Mouse (Mus musculus) heart, postnatal 0 days (tissue): ENCODE results near the gene Smg1. TPM values are rescaled to one million over a fixed set of nuclear protein-coding genes. Genes with fewer than 3 reads are reported as not detected.

Experiments used
- ATAC-seq: fragments of 200-750 bp; cut with Nextera tagmentation; 2 replicates; pipeline ENCODE4 v1.8.0; 2017; ENCODE audit warnings: low read depth, moderate number of reproducible peaks, moderate library complexity; ENCODE audit not compliant: insufficient read depth
- DNase-seq: peaks from one replicate; pipeline ENCODE4 v3.0.0-alpha.2; 2016; ENCODE audit warnings: low spot score
- H3K27ac ChIP-seq: fragments of 300-500 bp; sonication (generic); 2 replicates; pipeline ENCODE4 v1.5.1; 2014; ENCODE audit warnings: low read depth, mild to moderate bottlenecking
- H3K27me3 ChIP-seq: fragments of 300-500 bp; sonication (generic); 2 replicates; pipeline ENCODE4 v1.6.1; 2014; ENCODE audit warnings: low read length, mixed read lengths; ENCODE audit not compliant: control insufficient read depth, insufficient read depth
- H3K36me3 ChIP-seq: fragments of 300-500 bp; sonication (generic); replicated peaks from 2 replicates; pipeline ENCODE4 v1.6.1; 2014; ENCODE audit warnings: low read length, mixed read lengths; ENCODE audit not compliant: control insufficient read depth, insufficient read depth
- H3K4me1 ChIP-seq: fragments of 300-500 bp; sonication (generic); 2 replicates; pipeline ENCODE4 v1.6.1; 2014; ENCODE audit warnings: antibody characterized with exemption; ENCODE audit not compliant: control insufficient read depth, insufficient read depth
- H3K4me2 ChIP-seq: fragments of 300-500 bp; sonication (generic); 2 replicates; pipeline ENCODE4 v1.6.1; 2014; ENCODE audit warnings: low read depth, mild to moderate bottlenecking, low read length, moderate library complexity
- H3K4me3 ChIP-seq: fragments of 300-500 bp; sonication (generic); 2 replicates; pipeline ENCODE4 v1.5.1; 2014; ENCODE audit warnings: low read depth, low read length
- H3K9ac ChIP-seq: fragments of 300-500 bp; sonication (generic); replicated peaks from 2 replicates; pipeline ENCODE4 v1.6.1; 2014; ENCODE audit warnings: low read depth, low read length, mixed read lengths
- H3K9me3 ChIP-seq: fragments of 300-500 bp; sonication (generic); replicated peaks from 2 replicates; pipeline ENCODE4 v1.6.1; 2016; ENCODE audit warnings: low read length; ENCODE audit not compliant: control insufficient read depth
- CTCF ChIP-seq: IDR thresholded peaks from 2 replicates; pipeline ENCODE4 v1.5.1; 2016; ENCODE audit warnings: antibody characterized with exemption, control low read depth, low read depth
- EP300 ChIP-seq: IDR thresholded peaks from 2 replicates; pipeline ENCODE4 v1.6.1; 2016; ENCODE audit warnings: antibody characterized with exemption, low read depth
- WGBS: fragments of 180-500 bp; shearing (Covaris S2); extraction: QIAGEN DNeasy Blood & Tissue Kit; methylation state at CpG from one replicate; pipeline ENCODE4 v1.1.7; 2014; 5-methylcytosine and 5-hydroxymethylcytosine counted together
- polyA plus RNA-seq: library from polyadenylated mRNA; unstranded; fragments of >200 nt; fragmentation: Nextera tagmentation; extraction: Ambion mirVana; gene quantifications from 2 replicates; pipeline ENCODE4 v1.2.1, GENCODE M21; 2015
- total RNA-seq: library from RNA; depleted of rRNA; stranded (reverse); fragments of >200 nt; gene quantifications from 2 replicates; pipeline ENCODE4 v1.2.3, GENCODE M21; 2014; ENCODE audit warnings: low replicate concordance

The Smg1 gene
- total and polyA plus RNA-seq, 2 experiments from 2014 or later: 8.7 to 35.2 TPM

- Histone ChIP-seq H3K9me3 (no peaks in the 10 kb centered on the region), H3K4me2 (no peak overlapping the region), H3K36me3 (no peaks in the 10 kb centered on the region), H3K27ac (no peak overlapping the region), H3K4me3 (no peak overlapping the region), H3K4me1 (peaks cover 20% of the 10 kb centered on the region), H3K27me3 (no peaks in the 10 kb centered on the region), H3K9ac (no peak overlapping the region)
- TF ChIP-seq EP300 (no peak), CTCF (no peak)
- ATAC-seq (no peak), DNase-seq (no peak)
- 58% methylated on average over 8 of the region's 8 CpGs for WGBS
Observed at GRCm38 (mm10) chr7:118248069-118248468, 4.6 kb upstream of the Smg1 start.

DNA sequence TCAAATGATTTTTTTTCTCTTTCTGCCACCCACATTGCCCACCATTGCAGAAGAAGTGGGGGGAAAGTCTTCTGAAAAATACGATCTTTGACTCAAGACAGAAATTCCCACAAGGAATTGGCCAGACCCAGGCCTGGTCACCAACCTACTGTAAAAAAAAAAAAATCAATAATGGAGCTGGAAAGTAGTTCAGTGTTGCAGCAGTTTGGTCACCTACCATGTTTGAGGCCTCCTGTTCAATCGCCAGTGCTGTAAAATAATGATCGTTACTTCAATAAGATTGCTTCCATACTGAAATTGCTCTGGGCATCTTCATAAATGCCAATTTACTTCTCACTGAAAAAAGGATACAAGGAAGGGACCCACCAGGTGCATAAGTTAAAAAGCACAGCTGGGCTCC lies 1.8 kb upstream of the Smg1 start:
- H3K36me3 ChIP-seq: no peaks in the 10 kb centered on the region
- ATAC-seq: no peak
- H3K9me3 ChIP-seq: no peaks in the 10 kb centered on the region
- peaks cover 16% of the 10 kb centered on the region for H3K4me1 ChIP-seq
- no peak overlapping the region for H3K27ac ChIP-seq
- no peak overlapping the region for H3K4me2 ChIP-seq
- TF ChIP-seq CTCF: no peak
- no peak for TF ChIP-seq EP300
- H3K4me3 ChIP-seq: no peak overlapping the region
- WGBS: 96% methylated on average over 3 of the region's 3 CpGs
- DNase-seq: no peak
- no peaks in the 10 kb centered on the region for H3K27me3 ChIP-seq
- H3K9ac ChIP-seq: no peak overlapping the region

DNA sequence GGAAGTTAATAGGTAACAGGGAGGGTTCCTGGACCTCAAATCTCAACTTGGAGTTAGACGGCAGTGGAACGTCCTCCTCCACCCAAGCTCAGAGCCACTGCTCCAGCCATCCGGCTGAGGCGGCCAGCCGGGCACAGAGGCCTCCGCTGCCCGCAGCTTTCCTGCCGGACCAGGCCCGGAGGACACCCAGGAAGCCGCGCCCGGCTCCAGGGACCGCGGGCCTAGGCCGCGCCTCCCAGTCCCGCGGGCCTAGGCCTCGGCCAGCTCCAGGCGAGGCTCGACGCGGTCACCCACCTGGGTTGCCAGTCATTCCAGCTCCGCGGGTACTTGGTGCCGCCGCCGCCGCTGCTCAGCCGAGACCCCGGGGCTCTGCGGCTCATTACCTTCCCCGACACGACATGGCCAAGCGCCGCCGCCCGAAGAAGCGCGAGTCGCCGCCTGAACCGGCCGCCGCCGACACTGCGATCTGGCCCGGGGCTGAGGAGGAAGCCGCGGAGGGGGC lies 508 bp downstream of the Smg1 start:
- Histone ChIP-seq H3K27me3 (no peaks in the 10 kb centered on the region), H3K4me3 (peak overlapping the region; percentile 97), H3K27ac (peak overlapping the region; percentile 99), H3K4me2 (peak overlapping the region; percentile 85), H3K9me3 (no peaks in the 10 kb centered on the region), H3K9ac (peak overlapping the region; percentile 92), H3K4me1 (peaks cover 12% of the 10 kb centered on the region), H3K36me3 (no peaks in the 10 kb centered on the region)
- DNase-seq (peak; percentile 31), ATAC-seq (peak; percentile 31)
- 0% methylated on average over 34 of the region's 50 CpGs for WGBS
- TF ChIP-seq CTCF (no peak), EP300 (no peak)

DNA sequence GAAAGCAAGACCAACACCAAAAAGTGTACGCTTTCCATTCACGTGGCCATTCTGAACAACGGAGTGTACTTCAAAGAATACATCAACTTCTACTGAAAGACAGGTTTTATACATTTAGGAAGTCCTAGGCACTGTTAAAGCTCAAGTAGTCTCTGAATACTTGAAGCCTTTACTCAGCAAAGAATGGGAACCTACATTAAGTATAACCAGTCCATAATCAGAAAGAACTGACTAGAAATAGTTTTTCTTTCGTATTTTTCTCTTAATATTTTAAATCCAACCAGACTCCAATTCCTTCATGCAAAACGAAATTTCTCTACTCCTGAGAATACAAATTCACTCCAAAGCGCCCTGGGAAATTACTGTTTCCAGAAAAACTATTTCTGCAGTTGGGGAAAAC lies 1.2 kb downstream of the Smg1 start:
- TF ChIP-seq CTCF (no peak), EP300 (no peak)
- Histone ChIP-seq H3K27me3 (no peaks in the 10 kb centered on the region), H3K9me3 (no peaks in the 10 kb centered on the region), H3K4me2 (peak overlapping the region; percentile 85), H3K36me3 (no peaks in the 10 kb centered on the region), H3K4me1 (peaks cover 12% of the 10 kb centered on the region), H3K27ac (peak overlapping the region; percentile 99), H3K9ac (peak overlapping the region; percentile 92), H3K4me3 (peak overlapping the region; percentile 97)
- DNase-seq (no peak), ATAC-seq (no peak)
- 7% methylated on average over 6 of the region's 6 CpGs for WGBS

GRCm38 (mm10) chr7:118240402-118240801 lies 3.1 kb downstream of the Smg1 start:
- no peak overlapping the region for H3K9ac ChIP-seq
- H3K27ac ChIP-seq: no peak overlapping the region
- no peaks in the 10 kb centered on the region for H3K27me3 ChIP-seq
- H3K36me3 ChIP-seq: no peaks in the 10 kb centered on the region
- no peaks in the 10 kb centered on the region for H3K9me3 ChIP-seq
- DNase-seq (no peak), ATAC-seq (no peak)
- H3K4me1 ChIP-seq: peaks cover 12% of the 10 kb centered on the region
- H3K4me3 ChIP-seq: no peak overlapping the region
- H3K4me2 ChIP-seq: no peak overlapping the region
- TF ChIP-seq CTCF (no peak), EP300 (no peak)

DNA sequence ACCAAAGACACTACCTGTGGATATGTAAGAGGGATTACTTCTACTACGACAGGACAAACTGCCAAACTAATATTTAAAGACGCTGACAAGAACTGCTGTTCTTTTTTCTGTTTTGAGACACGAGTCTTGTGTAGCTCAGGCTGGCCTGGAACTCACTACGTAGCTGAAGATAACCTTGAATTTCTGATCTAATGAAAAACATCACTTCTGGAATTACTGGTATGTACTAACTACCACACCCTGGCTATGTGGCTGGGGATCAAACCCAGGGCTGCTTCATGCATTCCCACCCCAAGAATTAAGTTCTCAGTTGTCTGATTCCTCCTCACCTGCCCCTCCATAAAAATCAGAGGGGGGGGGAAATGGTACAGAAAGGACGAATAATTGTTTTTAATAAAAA lies 3.5 kb downstream of the Smg1 start:
- WGBS: 70% methylated on average over 5 of the region's 5 CpGs
- no peak overlapping the region for H3K9ac ChIP-seq
- TF ChIP-seq CTCF (no peak), EP300 (no peak)
- no peak overlapping the region for H3K4me2 ChIP-seq
- DNase-seq (no peak), ATAC-seq (no peak)
- no peak overlapping the region for H3K4me3 ChIP-seq
- peaks cover 12% of the 10 kb centered on the region for H3K4me1 ChIP-seq
- no peaks in the 10 kb centered on the region for H3K27me3 ChIP-seq
- no peaks in the 10 kb centered on the region for H3K9me3 ChIP-seq
- H3K36me3 ChIP-seq: no peaks in the 10 kb centered on the region
- H3K27ac ChIP-seq: 0 out of 2 replicates have a peak overlapping the region, but pooled peaks have one; percentile 12
